Mouse (Mus musculus): ENCODE measurements around the gene Epha8. TPM values are rescaled to one million over a fixed set of nuclear protein-coding genes. Genes with fewer than 3 reads are reported as not detected.

Epha8 gene
- total RNA-seq (2012; rRNA removed): not detected in 2 replicates
- under 1 TPM in 1 of 2 experiments, not detected in 1; 0.03 TPM for polyA plus RNA-seq (2012; ENCODE audit: insufficient read depth in 1 of 2, insufficient read length in 2 of 2, low read depth in 1 of 2, low replicate concordance in 2 of 2, missing spikeins in 1 of 2)

DNA sequence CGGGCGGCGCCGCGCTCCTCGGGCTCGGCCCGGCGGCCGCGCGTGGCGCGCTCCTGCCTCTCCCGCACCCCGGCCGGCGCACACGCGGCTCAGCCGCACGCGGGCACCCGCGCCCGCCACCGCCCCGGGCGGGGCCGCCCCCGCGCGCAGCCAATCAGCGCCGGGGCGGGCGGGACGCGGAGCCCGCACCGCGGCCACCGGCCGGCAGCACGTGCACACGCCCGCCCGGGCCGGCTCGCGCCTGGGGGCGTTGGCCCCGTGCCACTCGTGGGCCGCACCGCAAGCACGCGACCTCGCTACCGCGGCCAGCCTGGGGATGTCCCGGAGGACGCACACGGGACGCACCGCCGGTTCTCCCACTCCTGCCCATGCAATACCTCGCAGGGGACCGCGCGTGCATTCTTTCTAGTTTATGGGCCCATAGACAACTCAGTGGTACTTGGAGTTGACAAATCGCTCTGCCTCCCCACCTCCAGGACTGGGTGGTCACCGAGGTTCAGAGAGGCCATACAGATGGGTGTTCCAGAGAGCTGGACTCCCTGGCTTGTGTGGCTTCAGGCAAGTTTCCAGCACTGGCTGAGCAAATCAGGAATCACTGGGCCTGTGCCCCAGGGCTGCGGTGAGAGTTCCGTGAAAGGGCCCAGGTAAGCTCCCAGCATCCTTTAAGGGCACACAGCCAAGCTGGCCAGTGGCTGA is at the start of gene Epha8:
TSS of gene Epha8 (minus strand) at position 66 of the 696 bp plus-strand sequence.
- no peaks in the 10 kb centered on the region for H3K79me2 ChIP-seq (ENCODE audit: control insufficient read depth, insufficient read depth, low read length, poor library complexity)
- no peak for DNase-seq (ENCODE audit: low read depth, low spot score)
- no peak within 1 kb of the TSS for H3K27ac ChIP-seq (ENCODE audit: control insufficient read depth, low read depth, low read length)
- H3K4me1 ChIP-seq (ENCODE audit: control insufficient read depth in 1 of 2, insufficient read depth in 2 of 2, low read length in 2 of 2): no peaks in the 10 kb centered on the region
- no peaks in the 10 kb centered on the region for H3K27me3 ChIP-seq (ENCODE audit: control insufficient read depth in 1 of 2, insufficient read depth in 2 of 2, low read length in 2 of 2)
- TF ChIP-seq ZC3H11A (IDR thresholded peaks at IDR 0.05; ENCODE audit: low read depth, low read length) (no peak), ZNF384 (IDR thresholded peaks at IDR 0.05; ENCODE audit: low read depth, low read length) (no peak), MAFK (IDR thresholded peaks at IDR 0.05; ENCODE audit: borderline replicate concordance, low read depth, low read length) (no peak), ETS1 (IDR thresholded peaks at IDR 0.05; ENCODE audit: low read depth, low read length) (no peak), HCFC1 (IDR thresholded peaks at IDR 0.05; ENCODE audit: low read depth, low read length) (no peak), MYC (IDR thresholded peaks at IDR 0.05; ENCODE audit: low read depth, low read length) (no peak), CHD1 (IDR thresholded peaks at IDR 0.05; ENCODE audit: low read depth, low read length) (no peak), MXI1 (IDR thresholded peaks at IDR 0.05; ENCODE audit: low read depth, low read length) (no peak), POLR2AphosphoS2 (IDR thresholded peaks at IDR 0.05; ENCODE audit: low read length) (no peak), UBTF (IDR thresholded peaks at IDR 0.05; ENCODE audit: borderline replicate concordance, insufficient read depth, low read depth, low read length) (no peak)
- H3K36me3 ChIP-seq (ENCODE audit: control insufficient read depth in 1 of 2, insufficient read depth in 2 of 2, low read length in 2 of 2): no peaks in the 10 kb centered on the region
- H3K9ac ChIP-seq (ENCODE audit: control insufficient read depth, low read depth, low read length, poor library complexity, severe bottlenecking): no peak within 1 kb of the TSS
- no peak within 1 kb of the TSS for H3K4me3 ChIP-seq (ENCODE audit: control insufficient read depth in 1 of 2, insufficient read depth in 1 of 2, low read depth in 2 of 2, low read length in 2 of 2)
- H3K9me3 ChIP-seq (replicated peaks; ENCODE audit: insufficient read depth, low read length): no peaks in the 10 kb centered on the region

DNA sequence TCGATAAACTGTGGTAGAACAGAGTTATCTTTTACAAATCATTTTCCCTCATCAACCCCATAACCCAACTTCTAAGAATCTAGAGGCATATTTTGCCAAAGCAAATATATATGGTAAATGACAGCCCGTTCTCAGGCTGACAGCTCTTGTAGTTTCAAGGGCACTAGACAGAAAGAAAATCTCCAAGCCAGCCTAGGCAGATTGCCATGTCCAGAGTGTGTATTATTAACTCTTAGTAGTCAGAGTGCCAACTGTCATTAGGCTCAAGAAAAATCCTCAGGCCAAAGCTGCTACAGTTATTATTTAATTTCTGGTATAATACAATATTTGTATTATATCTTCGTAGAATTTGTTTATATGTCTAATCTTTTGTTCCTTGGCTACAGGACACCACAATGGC is 45.2 kb upstream of the Epha8 start:
- no peak for TF ChIP-seq SIN3A (IDR thresholded peaks at IDR 0.05; ENCODE audit: low read length)
- TF ChIP-seq ZNF384 (IDR thresholded peaks at IDR 0.05; ENCODE audit: low read depth, low read length): no peak
- TF ChIP-seq ZKSCAN1 (IDR thresholded peaks at IDR 0.05; ENCODE audit: low read depth, low read length): no peak
- no peak for TF ChIP-seq USF2 (IDR thresholded peaks at IDR 0.05; ENCODE audit: borderline replicate concordance in 1 of 2, insufficient read depth in 1 of 2, low read depth in 1 of 2, low read length in 2 of 2)
- no peak for TF ChIP-seq CTCF (IDR thresholded peaks at IDR 0.05 in 2 of 3, conservative IDR thresholded peaks at IDR 0.05 in 1 of 3; ENCODE audit: control insufficient read depth in 1 of 3, insufficient read depth in 1 of 3, low read depth in 2 of 3, low read length in 3 of 3, poor library complexity in 1 of 3, severe bottlenecking in 1 of 3)
- TF ChIP-seq POLR2AphosphoS2 (IDR thresholded peaks at IDR 0.05; ENCODE audit: low read length): no peak
- TF ChIP-seq SMC3 (IDR thresholded peaks at IDR 0.05; ENCODE audit: low read depth, low read length): no peak
- TF ChIP-seq TAL1 (IDR thresholded peaks at IDR 0.05; ENCODE audit: low read length): no peak
- no peak for TF ChIP-seq ELF1 (IDR thresholded peaks at IDR 0.05; ENCODE audit: low read depth, low read length)
- no peak for TF ChIP-seq NRF1 (IDR thresholded peaks at IDR 0.05; ENCODE audit: insufficient read depth, low read depth, low read length, poor library complexity, severe bottlenecking)
- no peak for TF ChIP-seq POLR2A (IDR thresholded peaks at IDR 0.05; ENCODE audit: control insufficient read depth in 1 of 2, insufficient read depth in 1 of 2, low read depth in 1 of 2, low read length in 2 of 2, poor library complexity in 1 of 2)
- no peak for TF ChIP-seq ZMIZ1 (IDR thresholded peaks at IDR 0.05; ENCODE audit: low read depth, low read length)
- TF ChIP-seq CHD1 (IDR thresholded peaks at IDR 0.05; ENCODE audit: low read depth, low read length): no peak
- TF ChIP-seq EP300 (IDR thresholded peaks at IDR 0.05; ENCODE audit: low read depth in 1 of 2, low read length in 2 of 2): no peak
- TF ChIP-seq POLR2AphosphoS5 (IDR thresholded peaks at IDR 0.05; ENCODE audit: borderline replicate concordance, low read depth, low read length): no peak
- TF ChIP-seq MAX (IDR thresholded peaks at IDR 0.05; ENCODE audit: low read length): no peak
- no peak for TF ChIP-seq MYB (IDR thresholded peaks at IDR 0.05; ENCODE audit: low read depth, low read length)
- no peak for TF ChIP-seq KAT2A (conservative IDR thresholded peaks at IDR 0.05; ENCODE audit: low read depth, low read length)
- no peak for TF ChIP-seq UBTF (IDR thresholded peaks at IDR 0.05; ENCODE audit: borderline replicate concordance, insufficient read depth, low read depth, low read length)
- no peak for TF ChIP-seq ETS1 (IDR thresholded peaks at IDR 0.05; ENCODE audit: low read depth, low read length)
- Histone ChIP-seq H3K9ac (ENCODE audit: control insufficient read depth, low read depth, low read length, poor library complexity, severe bottlenecking) (no peak overlapping the region), H3K9me3 (replicated peaks; ENCODE audit: insufficient read depth, low read length) (no peaks in the 10 kb centered on the region), H3K4me3 (ENCODE audit: control insufficient read depth in 1 of 2, insufficient read depth in 1 of 2, low read depth in 2 of 2, low read length in 2 of 2) (no peak overlapping the region), H3K27ac (ENCODE audit: control insufficient read depth, low read depth, low read length) (no peak overlapping the region), H3K79me2 (ENCODE audit: control insufficient read depth, insufficient read depth, low read length, poor library complexity) (no peaks in the 10 kb centered on the region), H3K36me3 (ENCODE audit: control insufficient read depth in 1 of 2, insufficient read depth in 2 of 2, low read length in 2 of 2) (no peaks in the 10 kb centered on the region; a peak in 1 of 4 replicates), H3K27me3 (ENCODE audit: control insufficient read depth in 1 of 2, insufficient read depth in 2 of 2, low read length in 2 of 2) (no peaks in the 10 kb centered on the region), H3K4me1 (ENCODE audit: control insufficient read depth in 1 of 2, insufficient read depth in 2 of 2, low read length in 2 of 2) (no peaks in the 10 kb centered on the region)
- no peak for DNase-seq (ENCODE audit: low read depth, low spot score)

All from MEL (cell line).